Mouse (Mus musculus): ENCODE data around the gene Pwwp2b. TPM values are rescaled to one million over a fixed set of nuclear protein-coding genes. Genes with fewer than 3 reads are reported as not detected.

The Pwwp2b gene
- polyA plus RNA-seq, 1 experiment, result 9.4 TPM

GRCm38 (mm10) chr7:139239432-139239831 is 8.8 kb upstream of the Pwwp2b start:
- no peak overlapping the region for H3K4me3 ChIP-seq (ENCODE audit: insufficient read depth, low read depth, low read length)
- no peak overlapping the region for H3K27ac ChIP-seq (replicated peaks; ENCODE audit: low read depth, low read length)
- H3K4me1 ChIP-seq (ENCODE audit: control insufficient read depth, insufficient read depth, insufficient read length, low read length), result peaks cover 10% of the 10 kb centered on the region

GRCm38 (mm10) chr7:139246086-139246485 is 2.2 kb upstream of the Pwwp2b start:
- Histone ChIP-seq H3K27ac (replicated peaks; ENCODE audit: low read depth, low read length) (no peak overlapping the region), H3K4me1 (ENCODE audit: control insufficient read depth, insufficient read depth, insufficient read length, low read length) (peaks cover 19% of the 10 kb centered on the region), H3K4me3 (ENCODE audit: insufficient read depth, low read depth, low read length) (no peak overlapping the region)

GRCm38 (mm10) chr7:139246931-139247880 is 1.1 kb upstream of the Pwwp2b start:
- peak overlapping the region; percentile 92 for H3K27ac ChIP-seq (replicated peaks; ENCODE audit: low read depth, low read length)
- peaks cover 31% of the 10 kb centered on the region for H3K4me1 ChIP-seq (ENCODE audit: control insufficient read depth, insufficient read depth, insufficient read length, low read length)
- H3K4me3 ChIP-seq (ENCODE audit: insufficient read depth, low read depth, low read length), result peak overlapping the region; percentile 95

- H3K4me1 ChIP-seq (ENCODE audit: control insufficient read depth, insufficient read depth, insufficient read length, low read length), result peaks cover 46% of the 10 kb centered on the region
- peak overlapping the region; percentile 95 for H3K4me3 ChIP-seq (ENCODE audit: insufficient read depth, low read depth, low read length)
- H3K27ac ChIP-seq (replicated peaks; ENCODE audit: low read depth, low read length), result peak overlapping the region; percentile 79
Measured at GRCm38 (mm10) chr7:139248615-139249405, 528 bp downstream of the Pwwp2b start.

GRCm38 (mm10) chr7:139249406-139250210 is 1.3 kb downstream of the Pwwp2b start:
- Histone ChIP-seq H3K4me1 (ENCODE audit: control insufficient read depth, insufficient read depth, insufficient read length, low read length) (peaks cover 46% of the 10 kb centered on the region), H3K27ac (replicated peaks; ENCODE audit: low read depth, low read length) (no peak overlapping the region), H3K4me3 (ENCODE audit: insufficient read depth, low read depth, low read length) (peak overlapping the region; percentile 95)

- no peak overlapping the region for H3K27ac ChIP-seq (replicated peaks; ENCODE audit: low read depth, low read length)
- no peak overlapping the region for H3K4me3 ChIP-seq (ENCODE audit: insufficient read depth, low read depth, low read length)
- H3K4me1 ChIP-seq (ENCODE audit: control insufficient read depth, insufficient read depth, insufficient read length, low read length), result peaks cover 47% of the 10 kb centered on the region
Measured at GRCm38 (mm10) chr7:139251881-139252301, 3.6 kb downstream of the Pwwp2b start.

GRCm38 (mm10) chr7:139252566-139252965 is 4.3 kb downstream of the Pwwp2b start:
- H3K4me1 ChIP-seq (ENCODE audit: control insufficient read depth, insufficient read depth, insufficient read length, low read length), result peaks cover 54% of the 10 kb centered on the region
- H3K4me3 ChIP-seq (ENCODE audit: insufficient read depth, low read depth, low read length), result no peak overlapping the region
- peak overlapping the region; percentile 56; the same call in 1 of the 2 replicates for H3K27ac ChIP-seq (replicated peaks; ENCODE audit: low read depth, low read length)

- Histone ChIP-seq H3K4me3 (ENCODE audit: insufficient read depth, low read depth, low read length) (no peak overlapping the region), H3K4me1 (ENCODE audit: control insufficient read depth, insufficient read depth, insufficient read length, low read length) (peaks cover 57% of the 10 kb centered on the region), H3K27ac (replicated peaks; ENCODE audit: low read depth, low read length) (peak overlapping the region; percentile 56)
Measured at GRCm38 (mm10) chr7:139252986-139253385, 4.7 kb downstream of the Pwwp2b start.

GRCm38 (mm10) chr7:139253462-139253861 is 5.2 kb downstream of the Pwwp2b start:
- H3K27ac ChIP-seq (replicated peaks; ENCODE audit: low read depth, low read length), result peak overlapping the region; percentile 56; the same call in 1 of the 2 replicates
- no peak overlapping the region for H3K4me3 ChIP-seq (ENCODE audit: insufficient read depth, low read depth, low read length)
- H3K4me1 ChIP-seq (ENCODE audit: control insufficient read depth, insufficient read depth, insufficient read length, low read length), result peaks cover 57% of the 10 kb centered on the region

- Histone ChIP-seq H3K27ac (replicated peaks; ENCODE audit: low read depth, low read length) (no peak overlapping the region), H3K4me3 (ENCODE audit: insufficient read depth, low read depth, low read length) (no peak overlapping the region), H3K4me1 (ENCODE audit: control insufficient read depth, insufficient read depth, insufficient read length, low read length) (peaks cover 54% of the 10 kb centered on the region)
Measured at GRCm38 (mm10) chr7:139254626-139255025, 6.3 kb downstream of the Pwwp2b start.

GRCm38 (mm10) chr7:139257752-139258542 is 9.7 kb downstream of the Pwwp2b start:
- Histone ChIP-seq H3K4me3 (ENCODE audit: insufficient read depth, low read depth, low read length) (no peak overlapping the region), H3K4me1 (ENCODE audit: control insufficient read depth, insufficient read depth, insufficient read length, low read length) (peaks cover 22% of the 10 kb centered on the region), H3K27ac (replicated peaks; ENCODE audit: low read depth, low read length) (peak overlapping the region; percentile 44)

GRCm38 (mm10) chr7:139264337-139264736 is 16.1 kb downstream of the Pwwp2b start:
- Histone ChIP-seq H3K4me3 (ENCODE audit: insufficient read depth, low read depth, low read length) (no peak overlapping the region), H3K4me1 (ENCODE audit: control insufficient read depth, insufficient read depth, insufficient read length, low read length) (peaks cover 10% of the 10 kb centered on the region), H3K27ac (replicated peaks; ENCODE audit: low read depth, low read length) (no peak overlapping the region)

- Histone ChIP-seq H3K27ac (replicated peaks; ENCODE audit: low read depth, low read length) (no peak overlapping the region), H3K4me3 (ENCODE audit: insufficient read depth, low read depth, low read length) (no peak overlapping the region), H3K4me1 (ENCODE audit: control insufficient read depth, insufficient read depth, insufficient read length, low read length) (peaks cover 10% of the 10 kb centered on the region)
Measured at GRCm38 (mm10) chr7:139265634-139266033, 17.4 kb downstream of the Pwwp2b start.

- Histone ChIP-seq H3K4me1 (ENCODE audit: control insufficient read depth, insufficient read depth, insufficient read length, low read length) (peaks cover 10% of the 10 kb centered on the region), H3K27ac (replicated peaks; ENCODE audit: low read depth, low read length) (no peak overlapping the region)
Measured at GRCm38 (mm10) chr7:139266431-139266830, 18.1 kb downstream of the Pwwp2b start.

More at GRCm38 (mm10) chr7:139266431-139266830, 18.1 kb downstream of the Pwwp2b start:
- no peak overlapping the region for H3K4me3 ChIP-seq (ENCODE audit: insufficient read depth, low read depth, low read length)
